Mouse (Mus musculus): ENCODE measurements around the gene Itgb1bp2. TPM values are rescaled to one million over a fixed set of nuclear protein-coding genes. Genes with fewer than 3 reads are reported as not detected.

The Itgb1bp2 gene
- total RNA-seq (2021), result under 1 TPM; 0.63 to 0.66 TPM
- long read RNA-seq, experiment 1, partial matches to known transcripts, result 0 of 1 reads
- long read RNA-seq, experiment 1, other reads (novel, unspliced or antisense), result 0 of 1 reads
- long read RNA-seq, experiment 2, result 0 reads

- no peak for DNase-seq
Observed at GRCm38 (mm10) chrX:101448886-101449475, at the start of gene Itgb1bp2. Itgb1bp2 (plus strand) TSS chrX:101449088.

- DNase-seq, result peak; percentile 61 to 73
Observed at GRCm38 (mm10) chrX:101418946-101419724, 29.8 kb upstream of the Itgb1bp2 start.

- DNase-seq, result peak; percentile 91
Observed at GRCm38 (mm10) chrX:101419725-101420699, 28.9 kb upstream of the Itgb1bp2 start.

GRCm38 (mm10) chrX:101420700-101421095 is 28.2 kb upstream of the Itgb1bp2 start, which contains the start of gene Zmym3:
Zmym3 (minus strand) TSS chrX:101420849.
- DNase-seq, result peak; percentile 6 to 23

GRCm38 (mm10) chrX:101423462-101423861 is 25.4 kb upstream of the Itgb1bp2 start:
- peak; percentile 48 to 53 for DNase-seq

GRCm38 (mm10) chrX:101427774-101428173 is 21.1 kb upstream of the Itgb1bp2 start:
- DNase-seq, result peak in 1 of 2 experiments; percentile 48

GRCm38 (mm10) chrX:101428785-101429141 is 20.1 kb upstream of the Itgb1bp2 start:
- DNase-seq, result no peak

- DNase-seq, result peak; percentile 75 to 87
Observed at GRCm38 (mm10) chrX:101429142-101429949, 19.5 kb upstream of the Itgb1bp2 start, which contains the start of gene Nono. Nono (plus strand) TSS chrX:101429318.

GRCm38 (mm10) chrX:101429976-101430375 is 18.9 kb upstream of the Itgb1bp2 start:
- peak; percentile 24 to 34 for DNase-seq

- DNase-seq, result no peak
Observed at GRCm38 (mm10) chrX:101451147-101451546, 2.3 kb downstream of the Itgb1bp2 start.

- DNase-seq, result no peak
Observed at GRCm38 (mm10) chrX:101451591-101451990, 2.7 kb downstream of the Itgb1bp2 start.

- peak; percentile 10 to 23 for DNase-seq
Observed at GRCm38 (mm10) chrX:101472202-101472601, 23.3 kb downstream of the Itgb1bp2 start.

GRCm38 (mm10) chrX:101481604-101482350 is 32.9 kb downstream of the Itgb1bp2 start:
- DNase-seq, result no peak

- peak; percentile 46 to 70 for DNase-seq
Observed at GRCm38 (mm10) chrX:101486487-101487152, 37.7 kb downstream of the Itgb1bp2 start.

Other genes starting within 250 kb of the Itgb1bp2 start
- 10 to 100 TPM; 49.9 to 52.0 TPM for gene Snx12, start 226.5 kb upstream of the Itgb1bp2 start, total RNA-seq (2021)
- 10 to 100 TPM; 28.1 to 35.2 TPM for gene Foxo4, start 194.6 kb upstream of the Itgb1bp2 start, total RNA-seq (2021)
- not detected for gene Gm614, start 185.1 kb upstream of the Itgb1bp2 start, total RNA-seq (2021)
- gene Il2rg, start 180.8 kb upstream of the Itgb1bp2 start, total RNA-seq (2021), result 10 to 100 TPM in 1 of 2 experiments, 1 to 10 TPM in 1; 5.7 to 10.2 TPM
- not detected for gene Gm20489, start 180.1 kb upstream of the Itgb1bp2 start, total RNA-seq (2021)
- 10 to 100 TPM; 32.2 to 35.1 TPM for gene Med12, start 175.1 kb upstream of the Itgb1bp2 start, total RNA-seq (2021)
- gene Nlgn3, start 149.9 kb upstream of the Itgb1bp2 start, total RNA-seq (2021), result 10 to 100 TPM; 18.5 to 28.4 TPM
- under 1 TPM in 1 of 2 experiments, not detected in 1; 0.20 TPM for gene Gjb1, start 72.7 kb upstream of the Itgb1bp2 start, total RNA-seq (2021)
- gene Zmym3, start 28.2 kb upstream of the Itgb1bp2 start, total RNA-seq (2021), result 10 to 100 TPM; 65.0 to 66.3 TPM
- gene Nono, start 19.8 kb upstream of the Itgb1bp2 start, total RNA-seq (2021), result 100 to 1,000 TPM; 185 to 193 TPM
- 10 to 100 TPM; 33.1 to 48.1 TPM for gene Taf1, start 83.6 kb downstream of the Itgb1bp2 start, total RNA-seq (2021)
- gene Ogt, start 191.0 kb downstream of the Itgb1bp2 start, total RNA-seq (2021), result 100 to 1,000 TPM; 144 to 177 TPM

Data from adrenal gland, postnatal 36 days (tissue).